Mouse (Mus musculus) CD4-positive, CD25-positive, alpha-beta regulatory T cell, adult 2 months (primary cell): ENCODE data around the gene Prodh2.
A peak's percentile ranks its signal among the peaks of the same experiment; 100 is the strongest.
"Not testable (repeated sequence)": the region's sequence is repeated elsewhere in the genome, so short reads cannot be mapped to it uniquely, and the experiment has no call there.

Source experiments
- DNase-seq: peaks from one replicate; pipeline ENCODE4 v3.0.0-alpha.2; 2012; ENCODE audit warnings: low read depth, low spot score

Prodh2 gene

DNA sequence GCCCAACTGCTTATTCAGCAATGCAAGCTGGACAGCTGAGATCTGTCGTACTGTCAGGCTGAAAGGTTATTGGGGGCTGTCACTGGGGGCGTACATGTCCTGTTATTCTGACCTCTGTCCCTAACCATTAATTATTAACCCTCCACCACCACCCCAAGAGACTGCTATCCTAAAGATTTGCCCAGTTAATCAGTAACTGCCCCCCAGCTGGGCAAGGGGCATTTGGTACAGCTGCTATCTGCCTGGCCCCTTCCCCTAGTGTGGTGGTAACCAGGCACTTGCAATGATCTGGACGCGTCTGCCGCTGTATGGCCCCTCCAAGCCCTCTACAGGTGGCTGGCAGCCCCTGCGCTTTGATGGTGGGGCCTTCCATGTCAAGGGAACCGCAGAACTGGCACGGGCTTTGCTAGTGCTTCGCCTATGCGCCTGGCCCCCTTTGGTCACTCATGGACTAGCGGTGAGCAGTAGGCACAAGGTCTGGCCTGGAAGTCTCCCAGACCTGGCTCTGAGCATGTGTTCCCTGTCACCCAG lies at the start of gene Prodh2:
TSS of gene Prodh2 (plus strand) at position 222 of the 531 bp plus-strand sequence.
- DNase-seq = no peak

DNA sequence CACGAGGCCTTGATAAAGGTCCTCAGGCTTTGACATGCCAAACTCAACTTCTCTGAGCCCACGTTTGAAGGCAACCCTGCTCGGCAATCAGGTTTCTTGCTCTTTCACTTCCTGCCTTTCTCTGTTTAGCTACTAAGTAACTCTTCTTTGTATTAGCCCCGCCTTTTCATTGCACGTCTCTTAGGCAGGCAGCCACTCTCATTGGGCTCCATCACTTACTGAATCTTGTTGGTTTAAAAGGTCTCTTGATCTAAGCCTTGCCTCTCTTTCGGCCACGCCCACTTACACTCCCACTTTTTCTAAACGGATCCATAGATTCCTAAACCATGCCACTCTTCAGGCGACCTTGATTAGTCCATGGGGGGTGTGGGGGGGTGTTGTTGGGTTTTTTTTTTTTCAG lies 49.7 kb upstream of the Prodh2 start:
- DNase-seq = peak; percentile 76

GRCm38 (mm10) chr7:30444154-30444970 lies 49.1 kb upstream of the Prodh2 start:
- peak; percentile 69 for DNase-seq

DNA sequence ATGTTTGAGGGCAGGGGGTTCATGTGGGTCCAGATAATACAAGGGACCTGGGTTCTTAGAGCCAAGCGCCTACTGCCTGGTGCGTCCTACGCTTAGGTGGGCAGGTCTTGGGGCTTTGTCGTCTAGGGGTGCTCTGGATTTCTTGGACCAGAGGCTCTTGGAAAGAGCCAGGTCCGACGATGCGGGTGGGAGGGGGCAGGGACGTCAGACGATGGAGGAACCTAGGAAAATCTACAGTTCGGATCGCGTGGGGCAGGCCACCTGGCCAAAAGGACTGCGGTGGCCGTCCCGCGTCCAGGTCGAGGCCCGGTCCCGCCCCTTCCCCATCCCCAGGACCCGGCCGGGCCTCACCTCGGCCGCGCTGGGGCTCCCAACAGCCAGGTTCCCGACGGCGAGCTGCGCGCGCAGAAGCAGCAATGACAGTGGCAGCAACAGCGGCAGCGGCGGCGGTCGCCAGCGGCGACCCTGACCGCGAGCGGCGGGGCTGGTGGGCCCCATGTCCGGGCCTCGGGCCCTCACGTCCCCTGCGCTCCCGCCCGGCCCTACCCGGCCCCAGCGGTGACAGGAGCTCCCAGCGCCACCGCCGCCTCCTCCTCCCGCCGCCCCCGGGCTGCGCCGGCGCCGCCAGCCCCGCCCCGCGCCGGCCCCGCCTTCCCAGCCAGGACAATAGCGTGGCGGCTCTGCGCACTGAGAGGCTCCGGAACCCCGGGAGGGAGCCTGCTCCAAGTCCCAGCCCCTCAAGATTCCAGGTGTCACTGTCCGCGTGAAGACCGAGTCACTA lies 48.3 kb upstream of the Prodh2 start, which contains the start of gene Aplp1:
TSS of gene Aplp1 (minus strand) at position 565 of the 781 bp plus-strand sequence.
- DNase-seq = peak; percentile 80

GRCm38 (mm10) chr7:30450241-30450640 lies 43.2 kb upstream of the Prodh2 start:
- no peak for DNase-seq

GRCm38 (mm10) chr7:30453327-30453726 lies 40.1 kb upstream of the Prodh2 start:
- DNase-seq = peak; percentile 45

GRCm38 (mm10) chr7:30453766-30454165 lies 39.7 kb upstream of the Prodh2 start:
- peak; percentile 82 for DNase-seq

DNA sequence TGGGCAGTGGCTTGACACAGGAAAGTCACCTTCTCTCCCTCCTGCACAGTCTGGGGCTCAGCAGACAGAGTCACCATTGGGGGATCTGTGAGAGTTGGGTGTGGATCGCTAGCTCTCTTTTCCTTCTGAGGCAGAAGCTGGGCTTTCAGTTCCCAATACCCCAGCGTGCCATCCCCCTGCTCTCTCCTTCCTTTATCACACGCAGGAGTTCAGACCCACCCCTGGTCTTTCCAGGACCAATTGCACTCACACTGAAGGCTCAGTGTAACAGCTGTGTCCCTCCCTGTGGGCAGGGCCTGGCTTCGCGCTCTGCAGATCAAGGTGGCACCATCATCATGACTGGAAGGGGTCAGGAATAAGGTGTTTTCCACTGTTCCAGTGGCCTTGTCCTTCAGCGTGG lies 39.2 kb upstream of the Prodh2 start:
- no peak for DNase-seq

GRCm38 (mm10) chr7:30456487-30456886 lies 36.9 kb upstream of the Prodh2 start:
- DNase-seq = no peak

DNA sequence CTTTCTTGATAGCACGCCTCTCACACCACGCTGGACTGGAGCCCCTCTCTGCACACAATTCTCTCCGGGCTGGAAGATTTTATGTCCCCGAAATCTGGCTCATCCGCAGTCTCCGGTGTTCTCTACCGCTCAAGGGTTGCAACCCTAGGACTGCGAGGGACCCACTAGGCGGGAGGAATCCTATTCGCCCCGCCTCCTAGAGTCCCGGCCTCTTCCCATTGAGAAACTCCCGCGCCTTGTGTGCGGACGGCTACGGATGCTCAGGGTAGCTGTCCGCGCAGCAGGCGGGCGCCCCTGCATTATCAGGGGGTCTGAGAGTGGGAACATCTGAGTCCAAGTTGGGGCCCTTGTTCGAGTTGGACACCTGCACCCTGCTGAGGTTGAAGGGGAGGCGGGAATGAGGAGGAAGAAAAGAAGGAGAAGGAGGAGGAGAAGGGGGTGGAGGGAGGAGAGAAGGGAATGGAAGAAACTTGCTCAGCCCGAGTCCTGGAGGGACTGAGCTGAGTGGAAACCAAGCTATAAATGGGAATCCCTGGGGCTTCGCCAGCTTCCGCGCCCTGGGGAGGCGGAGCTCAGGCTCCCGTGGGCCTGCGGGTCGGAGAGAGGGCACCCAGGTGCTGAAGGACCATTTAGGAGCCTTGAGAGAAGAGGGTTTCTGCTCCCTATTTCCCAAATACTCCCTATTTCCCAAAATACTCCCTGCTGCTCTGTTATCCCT lies 36.4 kb upstream of the Prodh2 start:
- no peak for DNase-seq

- DNase-seq = no peak
Observed at GRCm38 (mm10) chr7:30457629-30458330, 35.6 kb upstream of the Prodh2 start, which contains the start of the genes Kirrel2 and Nphs1. Kirrel2 (minus strand) TSS chr7:30457690. Nphs1 (plus strand) TSS chr7:30458315.

DNA sequence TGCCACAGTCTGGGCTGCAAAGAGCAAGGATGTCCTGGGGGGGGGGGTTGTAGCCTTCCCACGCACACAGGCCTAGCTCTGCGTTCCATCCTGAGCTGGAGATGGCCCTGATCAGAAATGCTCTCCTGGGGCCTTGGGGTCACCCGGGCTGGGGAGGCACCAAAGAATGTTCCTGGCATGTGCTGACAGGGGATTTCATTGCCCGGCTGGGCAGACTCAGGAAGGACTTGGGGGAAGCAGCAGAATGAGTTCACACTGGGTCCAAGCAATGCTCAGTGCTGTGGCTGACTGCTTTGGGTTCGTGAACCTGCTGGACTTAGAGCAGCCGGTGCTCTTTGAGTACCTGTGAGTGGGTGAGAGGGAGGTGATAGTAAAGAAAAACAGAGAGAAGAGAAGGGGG lies 33.9 kb upstream of the Prodh2 start:
- no peak for DNase-seq

DNA sequence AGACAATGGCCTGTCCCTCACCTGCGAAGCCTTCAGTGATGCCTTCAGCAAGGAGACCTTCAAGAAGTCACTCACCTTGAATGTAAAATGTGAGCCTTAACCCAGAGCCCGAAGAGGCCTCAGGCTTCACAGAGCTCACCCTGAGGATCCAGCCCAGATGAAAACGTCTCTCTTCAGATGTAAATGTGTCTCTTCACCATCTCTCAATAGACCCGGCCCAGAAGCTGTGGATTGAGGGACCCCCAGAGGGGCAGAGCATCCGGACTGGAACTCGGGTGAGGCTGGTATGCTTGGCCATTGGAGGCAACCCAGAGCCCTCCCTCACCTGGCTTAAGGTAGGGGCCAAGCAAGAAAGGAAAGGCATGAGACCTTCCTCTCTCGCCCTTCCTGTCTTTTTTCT lies 29.9 kb upstream of the Prodh2 start:
- no peak for DNase-seq

DNA sequence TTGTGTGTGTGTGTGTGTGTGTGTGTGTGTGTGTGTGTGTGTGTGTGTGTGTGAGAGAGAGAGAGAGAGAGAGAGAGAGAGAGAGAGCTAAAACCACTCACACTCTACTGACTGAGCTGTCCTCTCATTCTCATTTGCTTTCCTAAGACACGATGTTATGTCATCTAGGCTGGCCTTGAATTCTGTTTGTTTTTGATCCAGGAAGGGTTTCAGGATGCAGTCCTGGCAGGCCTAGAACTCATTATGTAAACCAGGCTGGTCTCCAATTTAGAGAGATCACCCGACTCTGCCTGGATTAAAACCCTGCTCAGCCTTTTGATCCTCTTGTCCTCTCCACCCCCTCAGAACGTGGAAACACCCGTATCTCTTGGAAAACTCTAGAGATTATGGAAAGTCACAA lies 29.4 kb upstream of the Prodh2 start:
- no peak for DNase-seq

DNA sequence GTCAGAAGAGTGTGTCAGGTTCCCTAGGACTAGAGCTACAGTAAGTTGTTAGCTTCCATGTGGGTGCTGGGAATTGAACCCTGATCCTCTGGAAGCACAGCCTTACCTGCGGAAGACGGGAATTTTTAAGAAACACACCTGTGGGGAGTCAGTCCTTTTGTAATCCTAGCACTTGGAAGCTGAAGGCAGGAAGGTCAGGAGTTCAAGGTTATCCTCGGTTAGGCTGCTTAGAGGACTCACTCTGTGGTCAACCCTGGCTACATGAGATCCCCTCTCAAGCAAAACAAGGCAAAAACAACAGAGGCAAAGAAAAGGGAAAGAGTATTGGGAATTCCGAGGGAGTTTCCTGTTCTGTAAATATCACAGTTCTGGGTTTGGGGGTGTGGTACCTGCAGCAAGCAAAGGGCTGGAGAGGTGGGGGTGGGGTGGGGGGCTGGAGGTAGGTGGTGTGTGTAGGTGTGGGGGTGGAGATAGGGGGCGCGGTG lies 28.6 kb upstream of the Prodh2 start:
- DNase-seq = no peak

GRCm38 (mm10) chr7:30472411-30472810 lies 21.0 kb upstream of the Prodh2 start:
- DNase-seq = peak; percentile 68

DNA sequence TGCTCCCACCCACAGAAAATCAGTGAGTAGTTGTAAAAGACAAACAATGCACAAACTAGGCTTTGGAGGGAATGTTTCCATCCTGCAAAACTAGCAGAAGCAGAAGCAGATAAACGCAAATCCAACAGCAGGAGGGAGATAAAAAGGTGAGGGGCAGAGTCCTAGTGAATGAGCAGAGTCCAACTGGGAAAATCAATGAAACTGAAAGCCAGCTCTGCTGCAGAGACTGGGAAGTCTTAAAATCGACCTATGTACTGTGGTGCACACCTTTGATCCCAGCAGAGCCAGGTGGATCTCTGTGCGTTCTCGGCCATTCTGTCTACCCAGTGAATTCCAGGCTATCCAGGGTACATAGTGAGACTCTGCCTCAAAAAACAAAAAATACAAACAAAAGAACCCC lies 18.4 kb upstream of the Prodh2 start:
- DNase-seq = no peak

GRCm38 (mm10) chr7:30476136-30476535 lies 17.3 kb upstream of the Prodh2 start:
- not testable (repeated sequence) for DNase-seq

- DNase-seq = no peak
Observed at GRCm38 (mm10) chr7:30477415-30478381, 15.7 kb upstream of the Prodh2 start.

- peak; percentile 33 for DNase-seq
Observed at GRCm38 (mm10) chr7:30484250-30484649, 9.2 kb upstream of the Prodh2 start.
